Mouse (Mus musculus): ENCODE data around the gene Sgpp2. TPM values are rescaled to one million over a fixed set of nuclear protein-coding genes. Genes with fewer than 3 reads are reported as not detected.
A peak's percentile ranks its signal among the peaks of the same experiment; 100 is the strongest.

Gene Sgpp2
- polyA plus RNA-seq, 1 experiment, result not detected

GRCm38 (mm10) chr1:78443056-78443455, 132.9 kb downstream of the Sgpp2 start:
- no peak overlapping the region for H3K4me3 ChIP-seq (ENCODE audit: insufficient read depth, low read depth, low read length)
- 96% methylated on average over 7 of the region's 7 CpGs for WGBS
- TF ChIP-seq POLR2A (IDR thresholded peaks at IDR 0.05; ENCODE audit: insufficient read depth, low read depth, low read length) (no peak), CTCF (IDR thresholded peaks at IDR 0.05; ENCODE audit: insufficient read depth, low read depth, low read length) (no peak)
- H3K4me1 ChIP-seq (ENCODE audit: control insufficient read depth, insufficient read depth, low read length), result no peaks in the 10 kb centered on the region
- H3K27ac ChIP-seq (ENCODE audit: insufficient read depth, low read depth, low read length), result no peak overlapping the region

GRCm38 (mm10) chr1:78446232-78446631, 136.1 kb downstream of the Sgpp2 start:
- 0 out of 2 replicates have a peak, but pooled peaks cover 2% of the 10 kb centered on the region for H3K4me1 ChIP-seq (ENCODE audit: control insufficient read depth, insufficient read depth, low read length)
- TF ChIP-seq POLR2A (IDR thresholded peaks at IDR 0.05; ENCODE audit: insufficient read depth, low read depth, low read length), result no peak
- no peak for TF ChIP-seq CTCF (IDR thresholded peaks at IDR 0.05; ENCODE audit: insufficient read depth, low read depth, low read length)
- H3K4me3 ChIP-seq (ENCODE audit: insufficient read depth, low read depth, low read length), result no peak overlapping the region
- H3K27ac ChIP-seq (ENCODE audit: insufficient read depth, low read depth, low read length), result no peak overlapping the region
- WGBS, result 97% methylated on average over 8 of the region's 8 CpGs

- H3K27ac ChIP-seq (ENCODE audit: insufficient read depth, low read depth, low read length), result no peak overlapping the region
- 96% methylated on average over 6 of the region's 6 CpGs for WGBS
- 0 out of 2 replicates have a peak, but pooled peaks cover 2% of the 10 kb centered on the region for H3K4me1 ChIP-seq (ENCODE audit: control insufficient read depth, insufficient read depth, low read length)
- no peak overlapping the region for H3K4me3 ChIP-seq (ENCODE audit: insufficient read depth, low read depth, low read length)
- TF ChIP-seq POLR2A (IDR thresholded peaks at IDR 0.05; ENCODE audit: insufficient read depth, low read depth, low read length), result no peak
- no peak for TF ChIP-seq CTCF (IDR thresholded peaks at IDR 0.05; ENCODE audit: insufficient read depth, low read depth, low read length)
Observed at GRCm38 (mm10) chr1:78446742-78447141, 136.6 kb downstream of the Sgpp2 start.

GRCm38 (mm10) chr1:78448091-78448490, 137.9 kb downstream of the Sgpp2 start:
- H3K4me1 ChIP-seq (ENCODE audit: control insufficient read depth, insufficient read depth, low read length), result 0 out of 2 replicates have a peak, but pooled peaks cover 2% of the 10 kb centered on the region
- TF ChIP-seq CTCF (IDR thresholded peaks at IDR 0.05; ENCODE audit: insufficient read depth, low read depth, low read length), result no peak
- TF ChIP-seq POLR2A (IDR thresholded peaks at IDR 0.05; ENCODE audit: insufficient read depth, low read depth, low read length), result no peak
- WGBS, result 22% methylated on average over 1 of the region's 1 CpGs
- H3K4me3 ChIP-seq (ENCODE audit: insufficient read depth, low read depth, low read length), result no peak overlapping the region
- no peak overlapping the region for H3K27ac ChIP-seq (ENCODE audit: insufficient read depth, low read depth, low read length)

- no peak for TF ChIP-seq POLR2A (IDR thresholded peaks at IDR 0.05; ENCODE audit: insufficient read depth, low read depth, low read length)
- TF ChIP-seq CTCF (IDR thresholded peaks at IDR 0.05; ENCODE audit: insufficient read depth, low read depth, low read length), result no peak
- no peak overlapping the region for H3K27ac ChIP-seq (ENCODE audit: insufficient read depth, low read depth, low read length)
- H3K4me3 ChIP-seq (ENCODE audit: insufficient read depth, low read depth, low read length), result no peak overlapping the region
- WGBS, result 50% methylated on average over 12 of the region's 12 CpGs
- 0 out of 2 replicates have a peak, but pooled peaks cover 2% of the 10 kb centered on the region for H3K4me1 ChIP-seq (ENCODE audit: control insufficient read depth, insufficient read depth, low read length)
Observed at GRCm38 (mm10) chr1:78451070-78451854, 141.1 kb downstream of the Sgpp2 start.

GRCm38 (mm10) chr1:78452544-78452943, 142.4 kb downstream of the Sgpp2 start:
- no peak for TF ChIP-seq CTCF (IDR thresholded peaks at IDR 0.05; ENCODE audit: insufficient read depth, low read depth, low read length)
- no peak for TF ChIP-seq POLR2A (IDR thresholded peaks at IDR 0.05; ENCODE audit: insufficient read depth, low read depth, low read length)
- Histone ChIP-seq H3K27ac (ENCODE audit: insufficient read depth, low read depth, low read length) (no peak overlapping the region), H3K4me3 (ENCODE audit: insufficient read depth, low read depth, low read length) (no peak overlapping the region), H3K4me1 (ENCODE audit: control insufficient read depth, insufficient read depth, low read length) (0 out of 2 replicates have a peak, but pooled peaks cover 2% of the 10 kb centered on the region)
- 81% methylated on average over 6 of the region's 6 CpGs for WGBS

GRCm38 (mm10) chr1:78453886-78454285, 143.7 kb downstream of the Sgpp2 start:
- Histone ChIP-seq H3K4me1 (ENCODE audit: control insufficient read depth, insufficient read depth, low read length) (0 out of 2 replicates have a peak, but pooled peaks cover 2% of the 10 kb centered on the region), H3K4me3 (ENCODE audit: insufficient read depth, low read depth, low read length) (no peak overlapping the region), H3K27ac (ENCODE audit: insufficient read depth, low read depth, low read length) (no peak overlapping the region)
- 95% methylated on average over 8 of the region's 8 CpGs for WGBS
- TF ChIP-seq CTCF (IDR thresholded peaks at IDR 0.05; ENCODE audit: insufficient read depth, low read depth, low read length), result no peak
- no peak for TF ChIP-seq POLR2A (IDR thresholded peaks at IDR 0.05; ENCODE audit: insufficient read depth, low read depth, low read length)

GRCm38 (mm10) chr1:78454659-78455058, 144.5 kb downstream of the Sgpp2 start:
- H3K4me1 ChIP-seq (ENCODE audit: control insufficient read depth, insufficient read depth, low read length), result 0 out of 2 replicates have a peak, but pooled peaks cover 2% of the 10 kb centered on the region
- no peak overlapping the region for H3K4me3 ChIP-seq (ENCODE audit: insufficient read depth, low read depth, low read length)
- no peak overlapping the region for H3K27ac ChIP-seq (ENCODE audit: insufficient read depth, low read depth, low read length)
- 30% methylated on average over 7 of the region's 7 CpGs for WGBS
- peak; percentile 29; the same call in 1 of the 2 replicates for TF ChIP-seq CTCF (IDR thresholded peaks at IDR 0.05; ENCODE audit: insufficient read depth, low read depth, low read length)
- no peak for TF ChIP-seq POLR2A (IDR thresholded peaks at IDR 0.05; ENCODE audit: insufficient read depth, low read depth, low read length)

Other genes with a start within 250 kb of the Sgpp2 start
- not detected in 2 replicates for gene Pax3, start 113.2 kb upstream of the Sgpp2 start, polyA plus RNA-seq (2012; ENCODE audit: insufficient read depth, insufficient read length, low replicate concordance, missing spikeins)
- not detected in 2 replicates for gene Farsb, start 178.6 kb downstream of the Sgpp2 start, polyA plus RNA-seq (2012; ENCODE audit: insufficient read depth, insufficient read length, low replicate concordance, missing spikeins)
- not detected in 2 replicates for gene Mogat1, start 200.6 kb downstream of the Sgpp2 start, polyA plus RNA-seq (2012; ENCODE audit: insufficient read depth, insufficient read length, low replicate concordance, missing spikeins)
- gene BC035947, start 201.8 kb downstream of the Sgpp2 start, polyA plus RNA-seq (2012; ENCODE audit: insufficient read depth, insufficient read length, low replicate concordance, missing spikeins), result not detected in 2 replicates

Data from olfactory bulb, adult 2 months (tissue).